Mouse (Mus musculus) liver, embryonic 11.5 days (tissue): ENCODE measurements at regions not wholly inside any gene's neighbourhood (a gene's known extent, or its start where the extent isn't known, plus 50 kb on each side); places are given as distances from the start of the nearest gene placed in this dataset. TPM values are rescaled to one million over a fixed set of nuclear protein-coding genes. Genes with fewer than 3 reads are reported as not detected.

ENCODE experiments used
- ATAC-seq: fragments of 200-750 bp; cut with Nextera tagmentation; replicated peaks from 2 replicates; pipeline ENCODE4 v1.8.0; 2017; ENCODE audit warnings: moderate number of reproducible peaks, mild to moderate bottlenecking, moderate TSS enrichment, moderate library complexity; ENCODE audit not compliant: low FRiP score
- DNase-seq: peaks from one replicate; pipeline ENCODE4 v3.0.0-alpha.2; 2017; ENCODE audit warnings: low spot score
- H3K27ac ChIP-seq: fragments of 300-500 bp; sonication (generic); 2 replicates; pipeline ENCODE4 v1.5.1; 2014; ENCODE audit warnings: mild to moderate bottlenecking, low read depth, low read length, control low read depth
- H3K27me3 ChIP-seq: fragments of 300-500 bp; sonication (generic); replicated peaks from 2 replicates; pipeline ENCODE4 v1.6.1; 2014; ENCODE audit warnings: low read length, mixed read lengths; ENCODE audit not compliant: control insufficient read depth, insufficient read depth
- H3K36me3 ChIP-seq: fragments of 300-500 bp; sonication (generic); 2 replicates; pipeline ENCODE4 v1.6.1; 2014; ENCODE audit warnings: mild to moderate bottlenecking, low read length, moderate library complexity, mixed read lengths; ENCODE audit not compliant: control insufficient read depth, insufficient read depth
- H3K4me1 ChIP-seq: fragments of 300-500 bp; sonication (generic); replicated peaks from 2 replicates; pipeline ENCODE4 v1.6.1; 2014; ENCODE audit warnings: low read length, mixed read lengths; ENCODE audit not compliant: control insufficient read depth, insufficient read depth
- H3K4me2 ChIP-seq: fragments of 300-500 bp; sonication (generic); 2 replicates; pipeline ENCODE4 v1.6.1; 2014; ENCODE audit warnings: mild to moderate bottlenecking, control low read depth, moderate library complexity
- H3K4me3 ChIP-seq: fragments of 300-500 bp; sonication (generic); 2 replicates; pipeline ENCODE4 v1.5.1; 2014; ENCODE audit warnings: low read depth, low read length, control low read depth
- H3K9ac ChIP-seq: fragments of 300-500 bp; sonication (generic); 2 replicates; pipeline ENCODE4 v1.6.1; 2014; ENCODE audit warnings: low read depth, low read length, control low read depth
- H3K9me3 ChIP-seq: fragments of 300-500 bp; sonication (generic); 2 replicates; pipeline ENCODE4 v1.6.1; 2016; ENCODE audit warnings: low read length, inconsistent platforms, mixed read lengths; ENCODE audit not compliant: control insufficient read depth
- WGBS: fragments of 180-500 bp; shearing (Covaris S2); extraction: QIAGEN DNeasy Blood & Tissue Kit; methylation state at CpG from one replicate; pipeline ENCODE4 v1.1.7; 2014; 5-methylcytosine and 5-hydroxymethylcytosine counted together
- microRNA-seq: library from miRNA; unstranded; fragments of <30 nt; microRNA quantifications from one replicate; pipeline ENCODE4, GENCODE M21; 2017; ENCODE audit warnings: borderline number of aligned reads

GRCm38 (mm10) chr12:109400936-109401586 is 51.6 kb upstream of the Dlk1 start:
- 39% methylated on average over 15 of the region's 15 CpGs for WGBS
- no peak overlapping the region for H3K4me3 ChIP-seq
- ATAC-seq (no peak), DNase-seq (no peak)
- H3K9me3 ChIP-seq = no peaks in the 10 kb centered on the region
- H3K36me3 ChIP-seq = no peaks in the 10 kb centered on the region
- H3K9ac ChIP-seq = no peak overlapping the region
- H3K4me1 ChIP-seq = peaks cover 24% of the 10 kb centered on the region
- no peak overlapping the region; the same call in 1 of the 2 replicates for H3K27ac ChIP-seq
- no peaks in the 10 kb centered on the region for H3K27me3 ChIP-seq
- no peak overlapping the region for H3K4me2 ChIP-seq

- Histone ChIP-seq H3K9ac (no peak overlapping the region), H3K9me3 (no peaks in the 10 kb centered on the region), H3K27me3 (no peaks in the 10 kb centered on the region), H3K4me2 (no peak overlapping the region), H3K27ac (peak overlapping the region; percentile 71), H3K4me3 (no peak overlapping the region), H3K36me3 (no peaks in the 10 kb centered on the region), H3K4me1 (peaks cover 24% of the 10 kb centered on the region)
- 72% methylated on average over 6 of the region's 6 CpGs for WGBS
- ATAC-seq (peak; percentile 7; the same call in 1 of the 2 replicates), DNase-seq (no peak)
Measured at GRCm38 (mm10) chr12:109401696-109402095, 50.9 kb upstream of the Dlk1 start.

- Histone ChIP-seq H3K4me3 (no peak overlapping the region), H3K4me2 (no peak overlapping the region; the same call in 1 of the 2 replicates), H3K36me3 (no peaks in the 10 kb centered on the region), H3K4me1 (peaks cover 24% of the 10 kb centered on the region), H3K27me3 (no peaks in the 10 kb centered on the region), H3K9ac (no peak overlapping the region), H3K27ac (peak overlapping the region; percentile 71), H3K9me3 (no peaks in the 10 kb centered on the region)
- 22% methylated on average over 9 of the region's 9 CpGs for WGBS
- peak; percentile 62 for DNase-seq
- peak; percentile 72 for ATAC-seq
Measured at GRCm38 (mm10) chr12:109402226-109402625, 50.4 kb upstream of the Dlk1 start.

Small RNA genes lying in the stretch of these regions (microRNA-seq; reads per million reads assigned to microRNA genes)
- not detected for gene Gm22234
- not detected for gene Gm25297
